Mouse (Mus musculus) frontal cortex, postnatal 25 days (tissue): Measurements from ENCODE around the gene Cops8.

Experiments
- DNase-seq, 2 experiments: peaks; one replicate each; pipeline ENCODE4 v3.0.0; 2022; ENCODE audit warnings: low spot score in 2 of 2

The Cops8 gene

GRCm38 (mm10) chr1:90602759-90603560 lies at the start of gene Cops8:
Gene Cops8 (plus strand): TSS chr1:90602981.
- peak; percentile 97 to 98 for DNase-seq

- DNase-seq, result no peak
These were observed 45.6 kb upstream of the Cops8 start for GRCm38 (mm10) chr1:90557140-90557539.

DNA sequence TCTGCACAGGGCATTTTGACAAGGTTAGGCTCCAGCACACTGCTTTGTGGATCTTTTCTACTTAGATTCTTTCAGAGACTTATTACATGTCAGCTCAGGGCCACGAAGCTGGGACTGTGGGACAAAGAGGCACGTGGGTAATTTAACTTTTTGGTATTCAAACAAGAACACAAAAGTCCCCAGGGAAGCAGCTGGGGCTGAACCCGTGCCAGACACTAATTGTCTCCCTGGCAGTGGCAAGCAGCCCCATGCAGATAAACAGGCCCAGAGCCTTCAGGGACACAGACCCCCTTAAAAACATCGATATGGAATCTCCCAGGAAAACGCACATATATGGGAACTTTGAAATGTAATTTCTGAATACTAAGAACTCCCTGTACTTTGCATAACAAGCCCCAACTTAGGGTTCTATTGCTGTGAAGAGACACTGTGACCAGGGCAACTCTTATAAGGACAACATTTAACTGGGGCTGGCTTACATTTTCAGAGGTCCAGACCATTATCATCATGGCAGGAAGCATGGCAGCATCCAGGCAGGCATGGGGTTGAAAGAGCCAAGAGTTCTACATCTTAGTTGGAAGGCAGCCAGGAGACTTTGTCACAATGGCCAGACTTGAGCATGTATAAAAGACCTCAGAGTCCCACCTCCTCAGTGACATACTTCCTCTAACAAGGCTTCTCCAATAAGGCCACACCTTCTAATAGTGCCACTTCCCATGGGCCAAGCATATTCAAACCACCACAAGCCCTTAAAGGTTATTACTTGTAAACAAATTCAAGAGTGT lies 41.6 kb upstream of the Cops8 start:
- no peak for DNase-seq

DNA sequence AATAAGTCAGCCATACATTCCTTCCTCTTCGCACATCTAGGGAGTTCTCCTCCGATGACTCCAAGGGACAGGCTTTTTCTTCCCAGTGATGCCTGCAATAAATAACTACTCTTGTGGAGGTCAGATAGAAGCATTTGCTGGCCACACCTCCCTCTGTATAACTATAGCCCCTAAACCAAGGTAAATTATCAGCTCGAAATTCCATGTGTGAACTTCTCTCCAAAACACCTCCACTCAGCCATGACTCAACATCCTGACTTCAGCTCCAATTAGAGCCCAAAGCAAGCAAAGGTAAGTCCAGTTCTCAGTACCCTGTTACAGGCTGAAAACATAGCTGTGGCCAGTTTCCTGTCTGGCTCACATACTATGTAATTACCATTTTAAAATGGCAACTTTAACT lies 38.8 kb upstream of the Cops8 start:
- DNase-seq, result no peak

DNA sequence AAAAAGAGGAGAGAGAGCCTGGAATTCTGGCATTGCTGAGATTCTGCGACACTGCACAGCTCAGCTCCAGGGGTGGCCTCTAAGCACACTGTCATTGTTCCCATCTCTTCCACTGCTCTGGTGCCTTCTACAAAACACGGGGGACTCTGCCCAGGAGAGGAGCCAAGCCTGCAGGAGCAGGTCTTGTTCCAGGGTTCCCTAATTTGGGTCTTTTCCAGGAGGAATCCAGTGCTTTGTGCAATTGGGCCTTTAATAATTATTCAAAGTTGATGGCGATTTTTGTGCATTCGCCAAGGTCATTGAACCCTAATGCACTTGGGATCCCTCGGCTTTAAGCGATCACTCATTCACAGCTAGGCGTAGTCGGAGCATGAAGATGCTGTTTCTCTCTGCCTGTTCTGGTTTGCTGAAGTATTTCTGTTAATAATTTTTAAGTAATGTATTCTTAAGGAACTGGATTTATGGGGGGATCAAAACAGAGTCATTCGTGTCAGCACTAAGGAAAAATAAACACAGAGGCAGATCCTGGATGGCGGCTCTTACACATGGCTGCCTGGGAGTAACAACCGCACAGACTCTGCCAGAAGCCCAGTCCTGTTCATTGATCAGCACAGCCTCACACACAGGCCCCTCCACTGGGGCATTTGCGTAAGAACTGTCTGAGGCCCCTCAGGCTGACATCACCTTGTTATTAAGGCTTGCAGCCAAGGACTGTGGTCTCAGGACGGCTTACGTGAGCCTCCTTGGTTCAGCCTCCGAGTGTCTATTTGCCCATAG lies 35.9 kb upstream of the Cops8 start:
- no peak for DNase-seq

DNA sequence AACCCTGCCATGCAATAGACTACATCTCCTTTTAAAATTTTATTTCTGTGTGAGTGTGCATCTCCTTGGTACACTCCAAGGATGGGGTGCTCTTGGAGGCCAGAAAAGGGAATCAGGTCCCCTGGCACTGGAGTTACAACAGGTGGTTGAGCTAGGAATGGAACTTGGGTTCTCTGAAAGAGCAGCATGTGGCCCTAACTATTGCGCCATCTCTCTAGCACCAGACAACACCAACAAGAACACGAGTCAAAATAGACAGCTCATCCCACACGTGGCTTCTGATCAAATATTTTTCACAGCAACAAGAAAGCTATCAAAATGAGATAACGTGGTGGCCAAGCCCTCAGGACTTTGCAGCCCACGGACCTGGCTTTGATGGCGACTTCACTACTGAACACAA lies 28.9 kb upstream of the Cops8 start:
- no peak for DNase-seq

GRCm38 (mm10) chr1:90574845-90575244 lies 27.9 kb upstream of the Cops8 start:
- no peak for DNase-seq

DNA sequence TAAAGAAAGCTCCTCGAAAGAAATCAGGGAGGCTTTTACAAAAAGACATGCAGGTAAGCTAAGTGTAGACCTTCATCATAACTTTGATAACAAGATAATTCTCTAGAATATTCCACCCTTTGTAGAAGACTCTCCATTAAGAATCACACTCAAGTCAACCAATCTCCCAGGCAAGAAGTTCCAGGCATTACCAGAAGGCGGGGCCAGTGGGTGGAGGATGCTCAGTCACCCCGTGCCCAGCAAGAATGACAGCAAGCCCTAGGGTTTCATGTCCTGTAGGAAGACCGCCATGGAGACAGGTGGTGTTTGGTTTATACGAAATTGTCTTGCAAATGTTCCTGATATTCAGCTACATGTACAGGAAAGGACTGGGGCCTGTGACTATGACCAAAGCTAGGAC lies 25.4 kb upstream of the Cops8 start:
- no peak for DNase-seq

- no peak for DNase-seq
These were observed 20.1 kb upstream of the Cops8 start for GRCm38 (mm10) chr1:90582635-90583034.

- DNase-seq, result peak; percentile 77 to 79
These were observed 14.6 kb upstream of the Cops8 start for GRCm38 (mm10) chr1:90588021-90588734.

GRCm38 (mm10) chr1:90590797-90591196 lies 12.0 kb upstream of the Cops8 start:
- DNase-seq, result peak; percentile 30 to 41

DNA sequence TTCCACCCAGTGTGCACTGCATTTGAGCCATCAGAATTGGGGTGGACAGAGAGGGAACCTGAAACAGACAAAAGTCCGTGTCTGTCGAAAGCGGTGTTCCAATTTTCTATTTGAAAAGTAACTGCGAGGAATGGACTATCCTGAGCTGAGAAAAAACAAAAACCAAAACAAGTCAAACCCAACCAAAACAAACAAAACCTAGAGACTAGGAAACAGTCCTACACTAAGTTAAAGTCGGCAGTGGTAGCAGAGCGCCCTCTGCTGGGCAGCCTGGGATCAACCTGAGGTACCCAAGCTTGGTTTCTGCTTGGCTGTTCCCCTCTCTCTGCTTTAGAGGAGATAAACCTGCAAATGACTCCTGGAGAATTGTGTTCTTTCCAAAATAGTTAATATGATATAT lies 10.0 kb upstream of the Cops8 start:
- peak; percentile 76 to 83 for DNase-seq

- DNase-seq, result no peak
These were observed 3.6 kb upstream of the Cops8 start for GRCm38 (mm10) chr1:90599226-90599625.

DNA sequence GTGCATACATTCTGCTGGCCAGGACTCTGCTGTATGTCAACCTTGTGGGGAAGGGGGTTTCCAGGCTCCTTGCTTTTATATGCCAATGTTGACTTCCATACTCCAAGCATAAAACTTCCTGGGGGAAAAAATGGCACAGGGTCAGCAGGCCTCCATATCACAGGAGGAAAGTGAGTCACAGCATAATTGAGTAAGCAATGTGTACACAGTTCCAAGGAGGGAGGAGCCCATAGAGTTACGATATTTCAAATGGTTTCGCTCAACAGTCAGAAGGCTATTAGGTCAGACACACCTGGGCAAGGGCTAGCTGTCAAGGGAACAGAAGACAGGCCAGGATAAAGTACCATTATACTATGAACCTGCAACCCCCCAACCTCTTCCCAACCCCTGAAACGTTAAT lies 1.7 kb upstream of the Cops8 start:
- DNase-seq, result no peak

GRCm38 (mm10) chr1:90603561-90603887 lies 743 bp downstream of the Cops8 start:
- no peak for DNase-seq

GRCm38 (mm10) chr1:90609363-90609762 lies 6.6 kb downstream of the Cops8 start:
- no peak for DNase-seq

DNA sequence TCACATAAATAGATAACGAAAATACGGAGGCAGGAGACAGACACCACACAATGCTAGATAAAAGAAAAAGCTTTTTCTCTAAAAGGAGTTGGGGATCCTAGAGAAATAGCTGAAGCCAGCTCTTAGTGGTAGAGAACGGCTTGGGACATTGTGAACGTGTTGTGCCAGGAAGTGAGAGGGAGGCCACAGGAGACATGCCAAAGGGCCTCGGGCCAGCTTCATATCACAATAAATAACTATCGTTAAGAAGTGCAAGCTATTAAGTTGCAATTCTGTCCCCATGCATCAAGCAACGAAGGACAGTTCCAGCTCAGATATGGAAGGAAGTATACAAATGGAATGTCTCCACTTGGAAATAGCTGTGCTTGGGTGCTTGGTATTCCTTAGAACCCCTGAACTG lies 14.5 kb downstream of the Cops8 start:
- no peak for DNase-seq

DNA sequence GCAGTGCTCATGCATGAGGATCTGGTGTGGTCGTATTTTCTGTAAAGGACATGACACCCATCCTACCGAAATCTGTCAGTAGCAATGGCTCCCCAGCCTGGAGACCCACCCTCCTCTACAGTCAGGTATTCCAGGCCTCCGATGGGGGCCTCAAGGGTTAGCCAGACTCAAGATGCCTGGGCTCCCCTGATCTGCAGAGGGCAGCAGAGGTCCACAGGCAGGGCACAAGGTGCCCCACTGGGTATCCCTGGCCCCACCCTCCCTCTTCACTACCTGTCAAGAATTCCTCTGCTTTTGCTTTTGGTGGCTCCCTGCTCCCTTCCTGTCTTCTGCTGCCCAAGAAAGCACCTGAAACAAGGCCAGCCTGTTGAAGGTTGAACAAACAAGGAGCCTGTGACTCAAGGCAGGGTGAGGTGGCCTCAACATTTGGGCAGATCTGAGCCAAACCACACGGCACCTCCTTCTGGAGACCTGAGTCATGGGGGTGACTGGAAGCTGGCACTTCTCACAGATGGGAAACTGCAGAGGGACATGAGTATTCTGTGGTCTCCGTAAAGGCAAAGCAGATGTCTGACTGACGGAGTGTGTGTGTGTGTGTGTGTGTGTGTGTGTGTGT lies 30.7 kb downstream of the Cops8 start:
- no peak for DNase-seq

- no peak for DNase-seq
These were observed 31.5 kb downstream of the Cops8 start for GRCm38 (mm10) chr1:90634205-90634745.

- DNase-seq, result no peak
These were observed 35.6 kb downstream of the Cops8 start for GRCm38 (mm10) chr1:90638335-90638734.
